Mouse (Mus musculus): Measurements from ENCODE around the gene Slc25a26.

- TF ChIP-seq GATA1 (IDR thresholded peaks at IDR 0.05; ENCODE audit: low read length) (no peak), TAL1 (IDR thresholded peaks at IDR 0.05; ENCODE audit: low read length) (no peak)
Measured at GRCm38 (mm10) chr6:94624543-94624942, 124.4 kb downstream of the Slc25a26 start.
